Mouse (Mus musculus) E14TG2a.4 (cell line): ENCODE data around the gene Ugt1a2.

Experiments
- CTCF ChIP-seq: conservative IDR thresholded peaks from 2 replicates; pipeline ENCODE4 v1.5.1; 2014; ENCODE audit warnings: low read length
- NANOG ChIP-seq: IDR thresholded peaks from 2 replicates; pipeline ENCODE4 v1.6.1; 2014; ENCODE audit warnings: borderline replicate concordance, low read length, mixed read lengths
- POU5F1 ChIP-seq: IDR thresholded peaks from 2 replicates; pipeline ENCODE4 v1.6.1; 2014; ENCODE audit warnings: low read length, borderline replicate concordance

DNA sequence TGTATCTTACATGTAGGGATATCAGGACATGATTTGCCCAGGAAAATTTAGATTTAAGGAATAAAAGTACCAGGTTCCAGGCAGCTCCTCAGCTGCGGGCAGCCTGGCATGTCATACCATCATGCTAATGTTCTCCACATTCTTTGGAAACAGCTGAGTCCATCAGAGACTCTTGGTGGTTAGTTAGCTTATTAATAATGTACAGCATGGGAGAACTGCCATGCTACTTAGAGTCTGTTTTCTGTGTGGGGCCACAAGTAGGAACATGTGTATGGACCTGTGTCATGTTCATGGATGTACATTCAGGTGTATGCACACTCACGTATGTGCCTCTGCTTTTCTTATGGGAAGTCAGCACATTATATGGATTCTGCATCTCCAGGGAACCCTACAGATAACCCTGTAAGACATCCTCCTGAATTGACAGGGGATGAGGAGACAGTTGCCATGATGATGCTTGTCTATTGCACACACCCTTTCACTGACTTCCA lies 14.1 kb downstream of the Ugt1a2 start:
- TF ChIP-seq CTCF, result no peak
- no peak for TF ChIP-seq POU5F1
- TF ChIP-seq NANOG, result no peak
